Mouse (Mus musculus): ENCODE measurements around the gene Saxo1. TPM values are rescaled to one million over a fixed set of nuclear protein-coding genes. Genes with fewer than 3 reads are reported as not detected.
A peak's percentile ranks its signal among the peaks of the same experiment; 100 is the strongest.

Gene Saxo1
- polyA plus RNA-seq, 1 experiment from 2014 or later, result not detected

DNA sequence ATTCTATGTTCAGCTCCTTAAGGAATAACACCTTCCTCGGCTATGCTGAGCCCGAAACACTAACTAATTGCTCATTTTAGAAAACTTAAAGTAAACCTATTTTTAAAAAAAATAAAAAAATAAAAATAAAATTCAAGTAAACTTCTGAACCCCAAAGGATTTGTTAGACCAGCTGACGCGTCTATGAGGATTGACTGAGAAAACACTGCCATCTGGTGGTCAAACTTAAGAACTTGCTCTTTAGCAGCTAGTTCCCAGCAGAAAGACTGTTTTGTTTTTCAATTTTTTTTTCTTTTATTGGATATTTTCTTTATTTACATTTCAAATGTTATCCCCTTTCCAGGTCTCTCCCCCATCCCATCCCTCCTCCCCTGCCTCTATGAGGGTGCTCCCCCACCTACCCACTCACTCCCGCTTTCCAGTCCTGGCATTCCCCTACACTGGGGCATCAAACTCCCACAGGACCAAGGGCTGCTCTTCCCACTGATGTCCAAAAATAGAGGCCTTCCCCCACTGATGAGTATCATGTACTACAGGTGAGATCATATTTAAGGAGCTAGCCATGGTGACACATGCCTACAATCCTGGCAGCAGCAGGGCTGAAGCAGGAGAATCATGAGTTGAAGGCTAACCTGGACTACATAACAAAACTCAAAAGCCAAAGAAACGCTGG, 3.0 kb downstream of the Saxo1 start:
- no peaks in the 10 kb centered on the region for H3K4me1 ChIP-seq
- H3K36me3 ChIP-seq, result no peaks in the 10 kb centered on the region
- H3K27ac ChIP-seq (replicated peaks), result no peak overlapping the region
- no peaks in the 10 kb centered on the region for H3K9me3 ChIP-seq (replicated peaks)
- H3K27me3 ChIP-seq (replicated peaks), result no peaks in the 10 kb centered on the region
- no peak overlapping the region for H3K4me3 ChIP-seq (replicated peaks)
- 26% methylated on average over 6 of the region's 6 CpGs for WGBS
- ATAC-seq (ENCODE audit: low FRiP score), result 0 out of 2 replicates have a peak, but pooled peaks have one; percentile 41
- no peak overlapping the region for H3K9ac ChIP-seq (replicated peaks)
- H3K4me2 ChIP-seq, result no peak overlapping the region

DNA sequence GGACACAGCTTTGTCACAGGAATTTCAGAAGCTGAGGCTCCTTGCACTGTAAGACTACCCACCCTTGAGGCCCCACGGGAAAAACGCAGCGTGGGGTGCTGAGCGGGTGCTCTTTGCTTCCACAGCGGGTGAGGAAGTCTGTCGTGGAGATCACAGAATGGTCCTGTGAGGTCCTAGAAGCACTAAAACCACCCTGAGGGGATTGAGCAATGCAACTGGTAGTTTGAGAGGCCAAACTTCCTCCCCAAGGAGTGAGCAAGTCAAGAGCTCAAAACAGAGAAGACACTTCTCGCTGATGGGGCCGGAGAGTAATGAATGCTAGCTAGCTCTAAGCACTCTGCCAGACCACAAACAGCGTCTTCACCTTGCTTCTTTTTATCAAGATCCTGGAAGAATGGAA, 9.8 kb downstream of the Saxo1 start:
- no peak for ATAC-seq (ENCODE audit: low FRiP score)
- H3K4me1 ChIP-seq, result peaks cover 15% of the 10 kb centered on the region
- H3K36me3 ChIP-seq, result no peaks in the 10 kb centered on the region
- no peaks in the 10 kb centered on the region for H3K9me3 ChIP-seq (replicated peaks)
- H3K27me3 ChIP-seq (replicated peaks), result no peaks in the 10 kb centered on the region
- no peak overlapping the region for H3K4me3 ChIP-seq (replicated peaks)
- WGBS, result 92% methylated on average over 9 of the region's 9 CpGs
- no peak overlapping the region for H3K9ac ChIP-seq (replicated peaks)
- no peak overlapping the region for H3K27ac ChIP-seq (replicated peaks)
- H3K4me2 ChIP-seq, result no peak overlapping the region

DNA sequence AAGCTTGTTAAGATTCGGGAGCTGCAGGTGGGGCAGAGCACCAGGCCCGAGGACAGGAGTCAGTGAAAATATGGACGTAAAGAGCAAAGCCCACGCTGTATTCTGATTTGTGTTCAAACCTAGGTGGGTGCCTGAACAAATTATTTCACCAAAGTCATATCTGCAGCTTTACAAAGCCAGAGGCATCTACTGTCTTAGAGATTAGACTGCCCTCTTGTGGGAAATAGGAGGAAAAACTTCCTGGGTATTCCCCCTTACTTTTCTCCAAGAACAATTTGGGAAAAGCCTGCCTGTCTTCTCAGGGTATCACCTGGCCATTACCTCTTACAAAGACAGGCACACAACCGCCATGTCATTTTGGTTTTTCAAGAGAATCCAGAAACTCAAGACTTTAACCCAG, 12.5 kb downstream of the Saxo1 start:
- Histone ChIP-seq H3K9me3 (replicated peaks) (no peaks in the 10 kb centered on the region), H3K9ac (replicated peaks) (no peak overlapping the region), H3K36me3 (no peaks in the 10 kb centered on the region), H3K4me2 (no peak overlapping the region), H3K27me3 (replicated peaks) (no peaks in the 10 kb centered on the region), H3K27ac (replicated peaks) (0 out of 2 replicates have a peak overlapping the region, but pooled peaks have one; percentile 37), H3K4me1 (peaks cover 18% of the 10 kb centered on the region), H3K4me3 (replicated peaks) (no peak overlapping the region)
- WGBS, result 57% methylated on average over 5 of the region's 5 CpGs
- no peak; the same call in 1 of the 2 replicates for ATAC-seq (ENCODE audit: low FRiP score)

DNA sequence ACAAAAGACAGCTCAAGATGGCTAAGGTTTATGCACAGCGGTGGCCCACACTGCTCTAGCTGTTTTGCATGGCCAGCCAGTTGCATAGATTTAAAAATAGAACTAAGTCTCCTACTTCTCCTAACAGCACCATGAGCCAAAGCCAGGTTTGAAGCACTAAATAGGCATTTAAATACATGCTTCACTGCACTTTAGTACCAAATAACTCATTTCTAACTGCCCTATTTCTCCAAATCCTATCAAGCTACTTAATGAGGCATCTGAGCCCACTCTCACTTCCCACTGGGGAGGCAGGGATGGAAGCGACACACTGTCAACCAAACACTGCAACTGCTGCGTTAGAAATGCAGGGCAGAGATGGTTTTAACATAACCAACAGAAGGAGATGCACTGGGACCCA, 14.1 kb downstream of the Saxo1 start:
- Histone ChIP-seq H3K9ac (replicated peaks) (no peak overlapping the region), H3K9me3 (replicated peaks) (no peaks in the 10 kb centered on the region), H3K27me3 (replicated peaks) (no peaks in the 10 kb centered on the region), H3K27ac (replicated peaks) (peak overlapping the region; percentile 54; the same call in 1 of the 2 replicates), H3K4me2 (no peak overlapping the region), H3K4me1 (peaks cover 18% of the 10 kb centered on the region), H3K4me3 (replicated peaks) (no peak overlapping the region), H3K36me3 (no peaks in the 10 kb centered on the region)
- ATAC-seq (ENCODE audit: low FRiP score), result no peak
- WGBS, result 26% methylated on average over 3 of the region's 3 CpGs

DNA sequence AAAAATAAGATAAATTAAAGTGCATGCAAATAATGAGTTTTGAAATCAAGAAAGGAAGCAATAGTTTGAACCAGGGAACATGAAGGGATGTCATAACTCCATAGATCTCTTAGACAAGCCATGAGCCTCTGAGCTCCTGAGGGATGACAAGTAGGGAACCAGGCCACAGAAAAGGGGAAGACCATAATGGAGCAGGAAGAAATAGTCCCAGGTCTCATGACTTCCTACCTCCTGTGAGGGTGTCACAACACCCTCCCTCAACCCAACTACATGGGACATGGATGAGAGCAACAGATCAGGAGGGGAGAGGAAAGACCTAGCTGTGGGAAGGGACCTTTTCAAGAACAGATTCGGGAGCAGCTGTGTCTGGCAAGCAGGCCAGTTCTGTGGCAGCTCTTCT, 16.6 kb downstream of the Saxo1 start:
- H3K4me3 ChIP-seq (replicated peaks), result no peak overlapping the region
- H3K9ac ChIP-seq (replicated peaks), result no peak overlapping the region
- peaks cover 18% of the 10 kb centered on the region for H3K4me1 ChIP-seq
- no peak overlapping the region for H3K27ac ChIP-seq (replicated peaks)
- no peak for ATAC-seq (ENCODE audit: low FRiP score)
- H3K4me2 ChIP-seq, result no peak overlapping the region
- no peaks in the 10 kb centered on the region for H3K36me3 ChIP-seq
- WGBS, result 77% methylated on average over 1 of the region's 1 CpGs
- H3K9me3 ChIP-seq (replicated peaks), result no peaks in the 10 kb centered on the region
- H3K27me3 ChIP-seq (replicated peaks), result no peaks in the 10 kb centered on the region

DNA sequence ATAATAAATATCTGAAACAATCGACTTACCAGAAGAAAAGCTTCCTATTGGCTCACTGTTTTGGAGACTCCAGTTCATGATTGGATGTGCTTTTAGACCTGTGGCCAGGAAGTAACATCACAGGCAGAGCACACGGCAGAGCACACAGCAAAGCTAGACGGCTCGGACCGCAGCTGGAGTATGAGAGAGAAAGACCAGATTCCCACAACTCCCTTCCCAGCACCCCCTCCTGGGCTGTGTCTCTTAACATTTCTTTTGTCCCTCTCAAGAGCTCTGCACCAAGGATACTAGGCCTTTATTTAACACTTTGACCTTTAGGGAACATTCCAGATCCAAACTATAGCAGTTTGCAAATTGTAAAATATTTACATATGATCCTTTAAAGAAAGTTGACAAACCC, 19.2 kb downstream of the Saxo1 start:
- no peak overlapping the region for H3K4me2 ChIP-seq
- no peak overlapping the region for H3K9ac ChIP-seq (replicated peaks)
- H3K4me1 ChIP-seq, result peaks cover 8% of the 10 kb centered on the region
- ATAC-seq (ENCODE audit: low FRiP score), result no peak
- H3K36me3 ChIP-seq, result no peaks in the 10 kb centered on the region
- H3K27ac ChIP-seq (replicated peaks), result no peak overlapping the region
- WGBS, result 89% methylated on average over 5 of the region's 5 CpGs
- H3K27me3 ChIP-seq (replicated peaks), result no peaks in the 10 kb centered on the region
- H3K9me3 ChIP-seq (replicated peaks), result no peaks in the 10 kb centered on the region
- no peak overlapping the region for H3K4me3 ChIP-seq (replicated peaks)

DNA sequence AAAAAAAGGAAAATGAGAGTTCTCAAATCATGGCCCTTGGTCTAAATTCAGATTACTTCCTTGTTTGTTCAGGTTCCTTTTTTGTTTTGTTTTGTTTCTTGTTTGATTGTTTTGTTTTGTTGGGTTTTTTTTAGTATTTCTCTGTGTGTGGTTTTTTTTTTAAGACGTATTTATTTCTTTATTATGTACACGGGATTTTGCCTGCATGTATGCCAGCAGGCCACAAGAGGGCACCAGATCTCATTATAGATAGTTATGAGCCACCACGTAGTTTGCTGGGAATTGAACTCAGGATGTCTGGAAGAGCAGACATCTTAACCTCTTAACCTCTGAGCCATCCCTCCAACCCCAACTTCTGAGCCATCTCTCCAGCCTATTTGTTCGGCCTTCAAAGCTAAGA, 20.2 kb downstream of the Saxo1 start:
- no peaks in the 10 kb centered on the region for H3K4me1 ChIP-seq
- ATAC-seq (ENCODE audit: low FRiP score), result no peak
- H3K4me2 ChIP-seq, result no peak overlapping the region
- no peak overlapping the region for H3K9ac ChIP-seq (replicated peaks)
- no peak overlapping the region for H3K27ac ChIP-seq (replicated peaks)
- no peaks in the 10 kb centered on the region for H3K36me3 ChIP-seq
- H3K9me3 ChIP-seq (replicated peaks), result no peaks in the 10 kb centered on the region
- H3K27me3 ChIP-seq (replicated peaks), result no peaks in the 10 kb centered on the region
- no peak overlapping the region for H3K4me3 ChIP-seq (replicated peaks)
- WGBS, result 50% methylated on average over 4 of the region's 4 CpGs

DNA sequence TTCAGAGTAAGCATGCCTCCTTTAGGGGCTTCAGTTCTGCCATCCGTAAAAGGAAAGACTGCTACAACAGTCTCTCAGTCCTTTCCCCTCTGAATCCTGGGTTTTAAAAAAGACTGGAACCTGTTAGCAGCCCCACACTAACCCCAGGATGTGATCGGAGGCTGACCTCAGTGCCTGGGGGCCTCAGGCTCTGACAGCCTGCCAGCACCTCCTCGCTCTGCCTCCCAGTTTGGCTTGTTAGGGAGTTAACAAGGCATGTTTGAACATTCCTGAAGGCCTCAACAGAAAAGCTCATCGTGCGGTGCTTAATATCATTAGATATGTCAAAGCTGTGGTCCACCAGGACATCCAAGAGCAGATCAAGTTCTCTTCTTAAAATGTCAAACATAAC, 24.0 kb downstream of the Saxo1 start:
- Histone ChIP-seq H3K4me2 (no peak overlapping the region), H3K27ac (replicated peaks) (no peak overlapping the region), H3K27me3 (replicated peaks) (no peaks in the 10 kb centered on the region), H3K9me3 (replicated peaks) (no peaks in the 10 kb centered on the region), H3K36me3 (no peaks in the 10 kb centered on the region), H3K4me3 (replicated peaks) (no peak overlapping the region), H3K9ac (replicated peaks) (no peak overlapping the region), H3K4me1 (no peaks in the 10 kb centered on the region)
- no peak for ATAC-seq (ENCODE audit: low FRiP score)
- 74% methylated on average over 5 of the region's 5 CpGs for WGBS

DNA sequence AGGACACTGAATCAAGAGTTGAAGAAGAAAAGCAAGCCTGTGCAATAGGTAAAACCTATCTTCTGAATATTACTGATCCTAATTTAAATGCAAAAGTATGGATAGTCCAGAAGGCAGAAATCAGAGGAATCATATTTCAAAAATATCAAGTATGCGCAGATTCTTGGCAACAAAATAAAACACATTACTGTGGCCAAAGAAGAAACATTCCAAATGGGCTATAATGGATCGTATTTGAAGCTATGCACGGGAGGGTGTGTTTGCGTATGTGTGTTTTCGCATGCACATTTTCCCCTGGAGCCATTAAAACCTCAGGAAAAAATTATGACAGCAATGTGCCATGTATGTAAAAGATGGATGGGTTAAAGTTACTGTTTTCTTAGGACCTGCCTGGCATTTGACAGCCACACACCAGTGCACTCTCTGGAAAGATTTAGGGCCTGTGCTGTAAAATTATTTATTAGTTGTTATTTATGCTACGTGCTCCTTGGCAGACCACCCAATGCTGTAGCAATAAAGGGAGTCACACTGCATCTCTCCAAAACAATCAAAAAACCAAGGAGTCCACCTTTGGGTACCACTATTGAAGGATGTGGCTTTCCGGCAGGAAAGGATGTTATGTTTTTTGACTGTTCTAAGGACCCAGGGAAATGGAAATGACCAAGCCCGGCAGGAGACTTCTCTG, 24.6 kb downstream of the Saxo1 start:
- no peak overlapping the region for H3K4me3 ChIP-seq (replicated peaks)
- H3K9ac ChIP-seq (replicated peaks), result no peak overlapping the region
- H3K27ac ChIP-seq (replicated peaks), result no peak overlapping the region
- H3K9me3 ChIP-seq (replicated peaks), result no peaks in the 10 kb centered on the region
- no peaks in the 10 kb centered on the region for H3K27me3 ChIP-seq (replicated peaks)
- ATAC-seq (ENCODE audit: low FRiP score), result no peak
- no peaks in the 10 kb centered on the region for H3K36me3 ChIP-seq
- whole genome bisulfite sequencing, result 56% methylated on average over 8 of the region's 8 CpGs
- no peak overlapping the region for H3K4me2 ChIP-seq
- H3K4me1 ChIP-seq, result no peaks in the 10 kb centered on the region

DNA sequence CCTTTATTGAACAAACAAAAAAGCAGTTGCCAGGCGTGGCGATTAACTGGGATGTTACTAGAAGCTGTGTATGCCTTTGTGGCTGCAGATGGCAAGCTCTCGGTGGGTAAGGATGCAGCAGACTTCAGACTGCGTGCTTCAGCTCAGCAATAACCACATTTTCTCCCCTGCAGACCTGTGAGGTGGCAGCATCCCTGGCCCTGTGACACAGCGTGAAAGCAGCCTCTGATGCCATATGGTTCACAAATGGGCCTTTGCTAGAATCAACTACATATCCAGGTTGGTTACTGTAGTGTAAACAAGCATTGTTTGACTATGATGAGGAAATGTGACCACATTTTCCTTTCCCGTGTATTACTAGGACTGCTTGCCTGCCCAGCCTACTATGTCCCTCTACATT, 29.0 kb downstream of the Saxo1 start:
- Histone ChIP-seq H3K27me3 (replicated peaks) (no peaks in the 10 kb centered on the region), H3K36me3 (no peaks in the 10 kb centered on the region), H3K27ac (replicated peaks) (no peak overlapping the region), H3K4me3 (replicated peaks) (no peak overlapping the region), H3K4me2 (no peak overlapping the region), H3K4me1 (no peaks in the 10 kb centered on the region), H3K9ac (replicated peaks) (no peak overlapping the region), H3K9me3 (replicated peaks) (no peaks in the 10 kb centered on the region)
- ATAC-seq (ENCODE audit: low FRiP score), result no peak
- WGBS, result 67% methylated on average over 6 of the region's 6 CpGs

DNA sequence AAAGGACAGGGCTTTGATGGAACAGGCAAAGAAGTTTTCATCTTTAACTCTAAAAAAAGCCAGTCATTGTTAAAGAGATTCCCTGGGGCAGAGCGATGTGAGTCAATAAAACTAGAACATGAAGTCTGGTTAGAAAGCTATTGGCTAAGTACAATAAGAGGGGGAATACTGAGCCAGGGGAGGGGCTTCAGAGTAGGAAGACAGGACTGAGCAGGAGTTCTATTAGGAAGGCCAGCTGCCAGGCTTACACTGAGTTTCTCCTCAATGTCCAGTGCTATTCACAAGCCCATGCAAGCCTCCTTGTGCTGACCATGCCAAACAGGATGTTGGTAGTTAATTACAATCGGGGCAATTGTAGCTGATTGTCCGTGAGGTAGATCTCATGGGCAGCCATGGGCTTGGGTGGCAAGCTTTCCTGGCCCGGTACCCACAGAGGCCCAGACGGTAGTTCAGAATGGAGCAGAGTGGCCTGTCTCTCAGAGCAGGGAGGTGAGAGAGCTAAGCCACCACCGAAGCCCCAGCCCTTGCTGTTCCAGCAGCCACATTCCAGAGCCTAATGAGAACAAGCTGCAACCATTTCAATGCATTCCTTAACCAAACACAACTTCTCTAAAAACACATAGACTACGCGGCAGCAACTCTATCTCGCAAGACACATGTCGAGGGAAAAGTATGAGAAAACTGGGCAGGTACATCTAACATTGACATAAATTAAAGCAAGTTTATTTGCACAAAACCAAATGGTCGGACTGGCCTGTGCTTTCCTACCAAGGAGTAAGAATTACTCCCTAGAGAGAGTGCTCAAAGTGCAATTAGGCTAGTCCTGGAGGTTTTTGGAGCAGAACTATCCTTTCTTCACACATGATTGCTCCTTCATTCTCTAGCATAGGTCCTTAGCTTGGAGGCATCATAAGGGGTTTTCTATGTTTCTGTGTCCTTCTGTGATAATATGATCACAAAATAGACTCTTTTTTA, 30.7 kb downstream of the Saxo1 start:
- 76% methylated on average over 11 of the region's 11 CpGs for WGBS
- H3K9ac ChIP-seq (replicated peaks), result no peak overlapping the region
- H3K4me1 ChIP-seq, result no peaks in the 10 kb centered on the region
- H3K4me3 ChIP-seq (replicated peaks), result no peak overlapping the region
- no peaks in the 10 kb centered on the region for H3K9me3 ChIP-seq (replicated peaks)
- no peaks in the 10 kb centered on the region for H3K36me3 ChIP-seq
- H3K27me3 ChIP-seq (replicated peaks), result no peaks in the 10 kb centered on the region
- ATAC-seq (ENCODE audit: low FRiP score), result no peak
- no peak overlapping the region for H3K27ac ChIP-seq (replicated peaks)
- no peak overlapping the region for H3K4me2 ChIP-seq
